Mouse (Mus musculus): ENCODE data around the gene Tmem182. TPM values are rescaled to one million over a fixed set of nuclear protein-coding genes. Genes with fewer than 3 reads are reported as not detected.

The Tmem182 gene
- total RNA-seq, 2 experiments from 2014 or later = not detected

GRCm38 (mm10) chr1:40797348-40797747 lies 8.1 kb upstream of the Tmem182 start:
- peak; percentile 84 for ATAC-seq (ENCODE audit: poor library complexity, severe bottlenecking)

GRCm38 (mm10) chr1:40799121-40799520 lies 6.3 kb upstream of the Tmem182 start:
- ATAC-seq (ENCODE audit: poor library complexity, severe bottlenecking) = no peak

GRCm38 (mm10) chr1:40800908-40801307 lies 4.5 kb upstream of the Tmem182 start:
- ATAC-seq (ENCODE audit: poor library complexity, severe bottlenecking) = peak; percentile 47; the same call in 1 of the 2 replicates

DNA sequence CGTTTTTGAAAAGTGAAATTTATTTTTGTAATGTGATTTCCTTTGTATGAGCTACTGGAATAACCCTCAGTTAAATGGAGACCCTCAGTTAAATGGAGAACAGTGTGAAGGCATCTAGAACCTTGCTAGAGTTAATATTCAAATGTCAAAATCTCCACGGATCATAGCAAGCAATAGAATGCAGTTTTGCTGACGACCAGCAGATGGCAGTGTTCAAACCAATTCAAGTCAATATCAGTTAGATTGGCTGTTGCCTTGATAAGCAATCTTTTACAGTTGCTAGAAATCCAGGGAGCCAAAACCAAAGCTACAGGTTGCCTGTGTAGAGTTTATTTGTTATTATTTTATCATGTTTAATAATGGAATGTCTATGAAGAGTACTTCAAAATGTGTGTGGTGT lies 2.6 kb upstream of the Tmem182 start:
- ATAC-seq (ENCODE audit: poor library complexity, severe bottlenecking) = peak; percentile 52; the same call in 1 of the 2 replicates

DNA sequence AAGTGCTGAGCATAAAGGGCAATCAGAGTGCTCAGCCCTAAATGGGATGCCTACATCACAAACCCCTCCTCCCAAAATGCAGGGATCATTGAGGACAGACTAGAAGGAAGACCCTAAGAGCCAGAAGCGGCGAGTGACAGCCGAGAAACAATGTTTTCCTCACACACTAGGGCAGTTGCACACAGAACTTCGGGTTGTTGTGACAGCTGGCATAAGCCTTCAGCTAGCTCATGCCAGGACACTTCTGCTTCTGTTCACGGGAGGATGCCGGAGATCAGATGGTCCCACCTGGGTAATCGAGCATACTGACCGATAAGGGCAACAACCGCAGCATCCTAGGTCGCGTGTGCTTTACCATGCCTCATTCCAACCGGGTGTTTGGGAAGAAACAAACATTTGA lies 1.3 kb upstream of the Tmem182 start:
- no peak for ATAC-seq (ENCODE audit: poor library complexity, severe bottlenecking)

DNA sequence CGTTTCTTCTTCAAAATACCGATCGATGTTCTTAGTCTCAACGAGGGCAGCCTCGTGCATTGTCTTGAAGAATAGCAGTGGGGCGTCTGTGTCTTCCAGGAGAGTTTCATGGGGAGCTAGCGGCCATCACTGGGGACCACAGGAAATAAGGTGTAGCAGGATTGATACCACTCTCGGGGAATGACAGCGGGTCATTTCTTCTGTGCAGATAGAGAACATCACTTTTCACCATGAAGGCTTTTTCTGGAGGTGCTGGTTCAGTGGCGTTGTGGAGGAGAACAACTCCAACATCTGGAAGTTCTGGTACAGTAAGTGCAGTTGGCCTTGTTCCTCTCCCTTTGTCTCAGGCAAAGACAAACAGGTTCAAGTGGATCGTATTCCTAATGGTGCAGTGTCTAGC lies 490 bp downstream of the Tmem182 start:
- ATAC-seq (ENCODE audit: poor library complexity, severe bottlenecking) = no peak

DNA sequence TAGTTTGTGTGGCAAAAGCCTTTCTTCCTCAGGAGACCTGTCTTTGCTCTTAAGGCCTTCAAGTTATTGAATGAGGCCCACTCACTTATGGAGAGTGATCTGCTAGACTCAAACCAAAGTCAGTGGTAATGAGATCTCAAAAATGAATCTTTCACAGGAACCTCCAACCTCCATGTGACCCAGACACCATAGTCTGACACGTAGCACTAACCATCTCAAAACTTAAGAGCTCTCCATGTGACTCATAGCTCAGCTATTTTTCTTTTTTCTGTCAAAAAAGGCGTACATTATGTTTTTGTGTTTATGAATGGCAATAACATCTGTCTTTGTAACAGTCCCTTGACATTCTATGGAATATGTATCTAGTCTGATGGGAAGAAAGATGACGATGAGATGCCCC lies 3.2 kb downstream of the Tmem182 start:
- no peak for ATAC-seq (ENCODE audit: poor library complexity, severe bottlenecking)

GRCm38 (mm10) chr1:40815071-40815845 lies 9.9 kb downstream of the Tmem182 start:
- ATAC-seq (ENCODE audit: poor library complexity, severe bottlenecking) = no peak

DNA sequence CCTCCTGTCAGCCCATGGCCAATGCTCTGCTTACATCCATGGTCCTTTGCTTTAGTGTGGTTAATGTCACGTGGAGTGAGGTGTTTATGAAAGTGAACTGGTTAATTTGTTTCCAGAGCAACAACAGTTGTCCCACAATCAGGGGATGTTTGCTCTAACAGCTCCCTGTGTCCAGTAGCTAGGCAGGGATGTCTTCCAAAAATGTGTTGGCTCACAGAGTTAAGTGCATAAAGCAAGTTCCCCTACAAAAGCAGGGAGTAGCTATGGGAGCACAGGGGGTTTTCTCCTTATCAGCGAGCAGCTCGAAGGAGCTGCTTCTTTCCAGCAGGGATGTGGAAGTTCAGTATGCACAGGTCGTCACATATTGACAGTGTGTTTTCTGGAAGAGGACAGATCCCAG lies 19.1 kb downstream of the Tmem182 start:
- ATAC-seq (ENCODE audit: poor library complexity, severe bottlenecking) = no peak

GRCm38 (mm10) chr1:40824936-40825335 lies 19.5 kb downstream of the Tmem182 start:
- ATAC-seq (ENCODE audit: poor library complexity, severe bottlenecking) = no peak

GRCm38 (mm10) chr1:40825826-40826225 lies 20.4 kb downstream of the Tmem182 start:
- no peak for ATAC-seq (ENCODE audit: poor library complexity, severe bottlenecking)

DNA sequence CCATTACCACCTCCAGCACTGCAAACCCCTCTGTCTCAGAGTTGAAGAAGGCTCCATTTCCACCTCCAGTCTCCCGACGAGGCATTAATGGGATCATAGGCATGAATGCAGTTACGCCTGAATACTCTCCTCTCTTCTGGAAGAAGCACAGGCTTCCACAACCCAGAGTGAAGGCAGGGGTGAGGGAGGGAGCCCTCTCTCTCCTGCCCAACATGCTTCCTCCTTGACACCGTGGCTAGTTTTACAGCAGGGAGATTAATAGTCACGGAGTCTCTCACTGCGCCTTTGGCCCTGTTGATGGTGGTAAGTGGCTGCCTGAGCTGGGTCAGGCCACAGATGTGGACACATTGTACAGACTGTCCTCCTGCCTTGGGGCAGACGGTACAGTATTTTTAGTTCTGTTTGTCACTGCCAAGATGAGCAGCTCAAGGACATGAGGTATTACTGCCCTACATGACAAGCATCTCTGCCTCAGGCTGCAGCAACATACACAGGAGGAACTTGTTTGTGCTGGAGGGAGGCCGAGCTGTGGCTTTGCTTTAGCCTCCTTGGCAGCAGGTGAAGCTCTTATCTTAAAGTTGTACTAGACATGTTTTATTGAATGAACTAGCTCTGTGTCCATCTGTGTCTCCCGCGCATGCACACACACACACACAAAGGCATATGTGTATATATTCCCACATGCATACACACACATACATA lies 24.0 kb downstream of the Tmem182 start:
- ATAC-seq (ENCODE audit: poor library complexity, severe bottlenecking) = no peak

DNA sequence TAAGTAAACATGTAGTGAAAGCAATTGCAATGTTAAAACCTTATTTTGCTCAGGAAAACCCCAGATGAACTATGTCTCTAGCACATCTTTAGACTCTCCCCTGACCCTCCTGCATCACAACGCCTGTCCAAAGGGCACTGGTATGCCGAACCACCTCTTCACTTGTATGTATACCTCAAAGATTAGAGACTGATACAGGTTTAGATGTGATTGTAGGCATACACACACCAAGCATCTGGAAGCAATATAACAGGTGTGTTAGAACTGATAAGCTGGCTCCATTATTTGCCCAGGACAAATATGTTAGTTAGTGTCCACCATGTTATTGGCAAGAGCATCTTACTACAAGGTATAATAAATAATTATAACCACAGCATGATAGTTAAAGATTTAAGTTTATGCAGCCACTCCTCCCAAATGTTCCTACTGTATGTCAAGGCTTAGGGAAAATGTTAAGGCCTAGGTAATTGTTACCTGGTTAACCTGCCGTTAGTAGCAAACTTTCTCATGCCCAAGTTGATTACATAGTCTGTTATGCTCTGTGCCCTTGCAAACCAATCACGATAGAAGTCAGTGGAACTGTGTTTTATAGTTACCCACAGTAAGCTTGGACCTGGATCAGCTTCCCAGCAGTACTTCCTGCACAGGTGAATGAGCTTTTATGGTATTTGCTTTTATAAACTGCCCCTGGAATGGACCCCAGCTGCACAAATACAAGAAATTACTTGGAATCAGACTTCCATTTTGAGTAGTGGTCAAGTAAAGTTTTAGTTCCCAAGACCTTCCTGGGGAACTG lies 25.5 kb downstream of the Tmem182 start:
- no peak for ATAC-seq (ENCODE audit: poor library complexity, severe bottlenecking)

DNA sequence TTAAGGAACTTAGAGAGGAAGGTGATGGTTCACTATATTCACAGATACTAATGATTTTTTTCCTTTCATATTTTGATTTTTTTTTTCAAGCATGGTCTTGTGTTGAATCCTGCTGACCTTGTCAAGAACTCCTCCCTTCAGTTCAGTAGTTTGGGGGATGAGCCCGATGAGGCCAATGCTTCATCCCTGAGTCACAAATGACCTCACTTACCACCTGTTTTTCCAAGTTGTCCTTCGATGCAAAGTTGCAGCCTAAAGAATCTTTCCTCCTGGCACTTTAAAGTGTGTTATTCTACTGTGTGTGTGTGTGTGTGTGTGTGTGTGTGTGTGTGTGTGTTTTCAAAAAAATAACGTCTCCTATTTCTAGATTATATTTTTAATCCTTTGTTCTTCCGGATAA lies 30.1 kb downstream of the Tmem182 start:
- no peak for ATAC-seq (ENCODE audit: poor library complexity, severe bottlenecking)

DNA sequence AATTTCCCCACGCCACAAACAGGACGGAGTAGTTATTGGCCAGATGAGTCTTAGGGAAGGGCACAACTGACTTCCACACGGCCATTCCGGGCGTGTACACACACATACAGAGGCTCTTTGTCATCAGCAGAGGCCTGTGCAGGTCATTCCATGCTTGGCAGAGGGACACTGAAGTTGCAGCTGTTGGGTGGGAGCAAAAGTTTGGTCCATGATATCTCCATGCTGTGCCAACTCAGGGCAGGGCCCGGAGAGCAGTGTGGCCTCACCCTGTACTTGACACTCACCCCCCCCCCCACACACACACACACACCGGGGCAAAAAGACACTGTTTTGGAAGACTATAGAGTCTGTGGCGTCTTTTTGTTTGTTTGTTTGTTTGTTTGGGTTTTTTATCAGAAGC lies 35.2 kb downstream of the Tmem182 start:
- no peak for ATAC-seq (ENCODE audit: poor library complexity, severe bottlenecking)

DNA sequence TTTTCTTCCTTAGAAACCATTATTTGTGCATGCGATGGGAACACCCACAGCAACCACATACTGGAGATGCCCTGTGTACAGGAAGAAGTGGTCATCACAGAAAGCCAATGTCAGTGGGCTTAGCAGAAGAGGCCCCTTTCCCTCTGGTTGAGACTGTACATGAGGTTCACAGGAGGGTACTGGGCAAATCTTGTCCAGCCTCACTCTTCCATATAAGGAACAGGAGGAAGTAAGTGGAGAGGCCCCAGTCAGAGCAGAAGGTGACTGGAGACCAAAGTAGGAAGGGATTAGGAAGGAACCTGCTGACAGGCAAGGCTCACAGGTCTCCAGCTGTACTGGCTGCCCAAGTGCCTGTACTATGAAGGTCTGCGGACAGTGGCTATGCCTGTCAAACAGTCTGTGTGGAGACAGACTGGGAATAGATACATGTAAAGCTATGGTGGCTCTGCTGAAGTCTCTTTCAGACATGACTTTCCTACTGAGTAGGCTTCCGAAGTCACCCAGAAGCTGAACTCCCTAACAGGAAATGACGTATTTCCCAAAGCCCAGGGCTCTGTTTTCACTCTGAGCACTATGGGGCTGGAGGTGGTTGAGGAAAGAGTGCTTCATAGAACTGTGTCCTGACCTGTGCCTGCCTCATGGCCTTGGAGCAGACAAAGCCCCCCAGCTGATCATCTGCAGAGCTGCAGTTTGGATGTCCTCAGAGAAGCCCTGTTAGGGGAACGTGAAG lies 35.8 kb downstream of the Tmem182 start:
- ATAC-seq (ENCODE audit: poor library complexity, severe bottlenecking) = no peak

DNA sequence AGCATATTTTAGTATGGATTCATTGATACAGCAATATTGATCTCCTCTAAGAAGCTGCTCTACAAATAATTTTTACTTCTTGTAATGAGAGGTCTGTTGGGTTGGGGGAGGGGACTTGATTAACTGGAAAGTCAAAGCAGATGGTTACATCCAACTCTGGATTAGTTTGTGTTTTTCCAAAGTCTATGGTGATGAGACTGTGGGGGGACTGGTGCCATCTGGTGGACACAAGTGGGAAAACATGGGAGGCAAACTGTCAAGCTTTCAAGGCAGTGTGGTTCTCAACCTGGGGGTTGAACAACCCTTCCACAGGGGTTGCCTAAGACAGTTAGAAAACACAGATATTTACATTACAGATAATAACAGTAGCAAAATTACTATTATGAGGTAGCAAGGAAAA lies 39.2 kb downstream of the Tmem182 start:
- ATAC-seq (ENCODE audit: poor library complexity, severe bottlenecking) = peak; percentile 59

DNA sequence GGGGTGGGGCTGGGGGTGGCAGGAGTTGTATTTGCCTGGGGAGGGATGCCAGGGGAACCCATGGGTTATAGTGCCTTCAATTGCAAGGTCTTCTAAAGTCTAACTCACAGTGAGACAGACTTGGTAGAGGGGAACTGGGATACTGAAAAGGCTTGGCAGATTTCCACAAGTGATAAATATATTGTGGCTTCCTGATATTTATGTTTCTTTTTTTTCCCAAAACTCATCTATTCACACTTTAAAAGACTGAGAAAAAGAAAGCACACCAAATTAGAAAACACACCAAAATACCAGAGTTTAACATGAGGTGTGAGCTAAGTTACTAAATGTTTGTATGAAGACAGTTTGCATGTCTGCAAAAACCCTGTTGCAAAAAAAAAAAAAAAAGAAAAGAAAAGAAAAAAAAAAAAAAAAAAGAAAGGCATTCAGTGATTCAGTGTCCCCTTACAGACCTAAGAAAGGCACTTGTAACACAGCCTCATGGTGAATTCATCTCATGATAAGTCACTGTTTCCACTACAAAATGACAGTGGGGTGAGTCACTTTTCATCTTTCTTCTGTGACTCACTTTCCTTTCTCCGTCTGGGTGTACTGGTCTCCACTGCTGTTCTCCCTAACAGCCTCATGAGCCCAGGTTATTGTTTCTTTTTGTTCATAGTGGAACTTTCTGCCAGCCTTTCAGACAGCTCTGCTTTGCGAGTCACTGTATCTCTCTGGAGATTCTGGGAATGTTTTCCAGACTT lies 42.0 kb downstream of the Tmem182 start:
- no peak for ATAC-seq (ENCODE audit: poor library complexity, severe bottlenecking)

DNA sequence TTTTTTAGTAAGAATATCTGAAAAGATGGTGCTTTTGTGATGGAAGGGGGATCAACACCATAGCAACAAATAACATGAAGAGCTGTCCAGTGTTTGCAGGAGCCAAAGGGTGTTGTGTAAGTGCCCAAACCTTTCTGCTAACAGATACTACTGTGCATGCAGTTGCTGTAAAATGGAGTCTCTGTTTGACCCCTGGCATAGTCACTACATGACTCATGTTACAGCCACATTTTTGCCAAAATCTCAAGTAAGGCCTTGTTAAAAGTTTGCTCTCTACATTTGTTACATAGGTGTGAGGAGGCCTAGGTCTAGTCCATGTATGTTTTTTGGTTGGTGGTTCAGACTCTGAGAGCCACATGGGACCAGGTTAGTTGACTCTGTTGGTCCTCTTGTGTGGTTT lies 45.9 kb downstream of the Tmem182 start:
- no peak for ATAC-seq (ENCODE audit: poor library complexity, severe bottlenecking)

DNA sequence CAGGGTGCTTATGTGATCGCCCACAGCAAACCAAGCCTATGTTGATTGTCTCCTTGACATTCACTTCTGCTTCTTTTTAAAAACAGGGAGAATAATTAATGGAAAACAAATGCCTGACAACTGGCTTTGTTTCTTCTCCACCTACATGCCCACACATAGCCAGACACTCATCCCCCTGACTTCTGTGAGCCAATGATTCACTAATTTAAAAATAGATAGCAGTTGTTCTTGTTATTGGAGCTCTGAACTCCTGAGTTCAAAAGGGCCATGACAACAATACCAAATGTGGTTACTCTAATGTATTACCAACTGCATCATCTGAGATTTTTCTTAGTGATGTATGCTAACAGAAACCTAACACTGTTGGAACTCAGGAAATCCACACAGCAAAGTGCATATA lies 49.9 kb downstream of the Tmem182 start:
- no peak for ATAC-seq (ENCODE audit: poor library complexity, severe bottlenecking)
